Mouse (Mus musculus) embryonic facial prominence, embryonic 15.5 days (tissue): ENCODE data around the gene Cdrt4. TPM values are rescaled to one million over a fixed set of nuclear protein-coding genes. Genes with fewer than 3 reads are reported as not detected.
A peak's percentile ranks its signal among the peaks of the same experiment; 100 is the strongest.

Source experiments
- ATAC-seq: fragments of 200-750 bp; cut with Nextera tagmentation; 2 replicates; pipeline ENCODE4 v1.8.0; 2017; ENCODE audit warnings: low read depth, moderate TSS enrichment; ENCODE audit not compliant: insufficient number of reproducible peaks, low FRiP score, low TSS enrichment
- H3K27ac ChIP-seq: fragments of 300-500 bp; sonication (generic); replicated peaks from 2 replicates; pipeline ENCODE4 v1.5.1; 2015; ENCODE audit warnings: mild to moderate bottlenecking, inconsistent platforms
- H3K27me3 ChIP-seq: fragments of 300-500 bp; sonication (generic); 2 replicates; pipeline ENCODE4 v1.6.1; 2015; ENCODE audit warnings: inconsistent platforms
- H3K36me3 ChIP-seq: fragments of 300-500 bp; sonication (generic); 2 replicates; pipeline ENCODE4 v1.6.1; 2015; ENCODE audit warnings: mild to moderate bottlenecking, inconsistent platforms
- H3K4me1 ChIP-seq: fragments of 300-500 bp; sonication (generic); 2 replicates; pipeline ENCODE4 v1.6.1; 2015; ENCODE audit warnings: inconsistent platforms
- H3K4me2 ChIP-seq: fragments of 300-500 bp; sonication (generic); replicated peaks from 2 replicates; pipeline ENCODE4 v1.6.1; 2015; ENCODE audit warnings: mild to moderate bottlenecking, inconsistent platforms
- H3K4me3 ChIP-seq: fragments of 300-500 bp; sonication (generic); replicated peaks from 2 replicates; pipeline ENCODE4 v1.5.1; 2015; ENCODE audit warnings: mild to moderate bottlenecking, inconsistent platforms
- H3K9ac ChIP-seq: fragments of 300-500 bp; sonication (generic); 2 replicates; pipeline ENCODE4 v1.6.1; 2015; ENCODE audit warnings: inconsistent platforms
- H3K9me3 ChIP-seq: fragments of 300-500 bp; sonication (generic); replicated peaks from 2 replicates; pipeline ENCODE4 v1.6.1; 2016; ENCODE audit warnings: inconsistent platforms
- WGBS: fragments of 180-500 bp; shearing (Covaris S2); methylation state at CpG from one replicate; pipeline ENCODE4 v1.1.7; 2015; 5-methylcytosine and 5-hydroxymethylcytosine counted together
- polyA plus RNA-seq: library from polyadenylated mRNA; unstranded; fragments of >200 nt; fragmentation: Nextera tagmentation; extraction: Ambion mirVana; gene quantifications from 2 replicates; pipeline ENCODE4 v1.2.1, GENCODE M21; 2015

Gene Cdrt4
- polyA plus RNA-seq, 1 experiment from 2014 or later = 0.32 TPM

GRCm38 (mm10) chr11:62997039-62997717 lies 46.2 kb downstream of the Cdrt4 start:
- WGBS = 76% methylated on average over 5 of the region's 5 CpGs
- Histone ChIP-seq H3K4me2 (no peak overlapping the region), H3K36me3 (no peaks in the 10 kb centered on the region), H3K27ac (peak overlapping the region; percentile 86), H3K4me3 (no peak overlapping the region), H3K4me1 (peaks cover 19% of the 10 kb centered on the region), H3K9me3 (no peaks in the 10 kb centered on the region), H3K9ac (no peak overlapping the region), H3K27me3 (no peaks in the 10 kb centered on the region)
- ATAC-seq = no peak

GRCm38 (mm10) chr11:62997718-62998281 lies 46.8 kb downstream of the Cdrt4 start:
- ATAC-seq = peak; percentile 81
- Histone ChIP-seq H3K4me3 (no peak overlapping the region), H3K9me3 (no peaks in the 10 kb centered on the region), H3K4me1 (peaks cover 19% of the 10 kb centered on the region), H3K9ac (no peak overlapping the region), H3K36me3 (no peaks in the 10 kb centered on the region), H3K4me2 (no peak overlapping the region), H3K27me3 (no peaks in the 10 kb centered on the region), H3K27ac (peak overlapping the region; percentile 86)
- 43% methylated on average over 11 of the region's 11 CpGs for WGBS

GRCm38 (mm10) chr11:63000126-63000525 lies 49.1 kb downstream of the Cdrt4 start:
- WGBS = 85% methylated on average over 8 of the region's 8 CpGs
- Histone ChIP-seq H3K36me3 (no peaks in the 10 kb centered on the region), H3K4me2 (no peak overlapping the region), H3K4me1 (peaks cover 25% of the 10 kb centered on the region), H3K27me3 (no peaks in the 10 kb centered on the region), H3K9ac (no peak overlapping the region), H3K9me3 (no peaks in the 10 kb centered on the region), H3K27ac (no peak overlapping the region), H3K4me3 (no peak overlapping the region)
- ATAC-seq = no peak

- Histone ChIP-seq H3K4me1 (0 out of 2 replicates have a peak, but pooled peaks cover 6% of the 10 kb centered on the region), H3K4me2 (no peak overlapping the region), H3K27me3 (no peaks in the 10 kb centered on the region), H3K9ac (no peak overlapping the region), H3K9me3 (no peaks in the 10 kb centered on the region), H3K4me3 (no peak overlapping the region), H3K27ac (no peak overlapping the region), H3K36me3 (no peaks in the 10 kb centered on the region)
- WGBS = 14% methylated on average over 6 of the region's 6 CpGs
- ATAC-seq = peak; percentile 63; the same call in 1 of the 2 replicates
Observed at GRCm38 (mm10) chr11:63004617-63005016, 53.6 kb downstream of the Cdrt4 start.

- Histone ChIP-seq H3K9ac (no peak overlapping the region), H3K9me3 (no peaks in the 10 kb centered on the region), H3K4me1 (0 out of 2 replicates have a peak, but pooled peaks cover 6% of the 10 kb centered on the region), H3K36me3 (no peaks in the 10 kb centered on the region), H3K4me2 (no peak overlapping the region), H3K27ac (no peak overlapping the region), H3K27me3 (no peaks in the 10 kb centered on the region), H3K4me3 (no peak overlapping the region)
- ATAC-seq = no peak
- 86% methylated on average over 5 of the region's 5 CpGs for WGBS
Observed at GRCm38 (mm10) chr11:63007376-63007775, 56.4 kb downstream of the Cdrt4 start.

GRCm38 (mm10) chr11:63008004-63008403 lies 57.0 kb downstream of the Cdrt4 start:
- H3K4me2 ChIP-seq = no peak overlapping the region
- WGBS = 86% methylated on average over 3 of the region's 3 CpGs
- no peaks in the 10 kb centered on the region for H3K36me3 ChIP-seq
- H3K27ac ChIP-seq = no peak overlapping the region
- no peak overlapping the region for H3K4me3 ChIP-seq
- no peak for ATAC-seq
- no peak overlapping the region for H3K9ac ChIP-seq
- no peaks in the 10 kb centered on the region for H3K9me3 ChIP-seq
- 0 out of 2 replicates have a peak, but pooled peaks cover 6% of the 10 kb centered on the region for H3K4me1 ChIP-seq
- H3K27me3 ChIP-seq = no peaks in the 10 kb centered on the region

GRCm38 (mm10) chr11:63009761-63010160 lies 58.8 kb downstream of the Cdrt4 start:
- H3K9ac ChIP-seq = no peak overlapping the region
- H3K4me1 ChIP-seq = 0 out of 2 replicates have a peak, but pooled peaks cover under 1% of the 10 kb centered on the region
- no peak for ATAC-seq
- no peak overlapping the region for H3K4me3 ChIP-seq
- no peak overlapping the region for H3K4me2 ChIP-seq
- H3K27me3 ChIP-seq = no peaks in the 10 kb centered on the region
- no peaks in the 10 kb centered on the region for H3K36me3 ChIP-seq
- H3K27ac ChIP-seq = no peak overlapping the region
- WGBS = 60% methylated on average over 3 of the region's 3 CpGs
- no peaks in the 10 kb centered on the region for H3K9me3 ChIP-seq

GRCm38 (mm10) chr11:63017327-63018082 lies 66.5 kb downstream of the Cdrt4 start:
- H3K9ac ChIP-seq = no peak overlapping the region
- no peaks in the 10 kb centered on the region for H3K36me3 ChIP-seq
- no peak overlapping the region for H3K4me3 ChIP-seq
- H3K27ac ChIP-seq = no peak overlapping the region
- H3K27me3 ChIP-seq = no peaks in the 10 kb centered on the region
- no peak for ATAC-seq
- H3K9me3 ChIP-seq = no peaks in the 10 kb centered on the region
- H3K4me2 ChIP-seq = no peak overlapping the region
- 61% methylated on average over 6 of the region's 6 CpGs for WGBS
- peaks cover 11% of the 10 kb centered on the region for H3K4me1 ChIP-seq

- no peak for ATAC-seq
- 80% methylated on average over 6 of the region's 6 CpGs for WGBS
Observed at GRCm38 (mm10) chr11:63018083-63018622, 67.2 kb downstream of the Cdrt4 start.

GRCm38 (mm10) chr11:63020633-63021032 lies 69.6 kb downstream of the Cdrt4 start:
- ATAC-seq = no peak
- Histone ChIP-seq H3K9me3 (no peaks in the 10 kb centered on the region), H3K27me3 (no peaks in the 10 kb centered on the region), H3K4me1 (peaks cover 11% of the 10 kb centered on the region), H3K4me3 (no peak overlapping the region), H3K4me2 (no peak overlapping the region), H3K27ac (no peak overlapping the region), H3K9ac (no peak overlapping the region), H3K36me3 (no peaks in the 10 kb centered on the region)

More at GRCm38 (mm10) chr11:63018083-63018622, 67.2 kb downstream of the Cdrt4 start:
- H3K27me3 ChIP-seq = no peaks in the 10 kb centered on the region
- H3K4me3 ChIP-seq = no peak overlapping the region
- H3K36me3 ChIP-seq = no peaks in the 10 kb centered on the region
- peaks cover 11% of the 10 kb centered on the region for H3K4me1 ChIP-seq
- H3K4me2 ChIP-seq = no peak overlapping the region
- H3K9me3 ChIP-seq = no peaks in the 10 kb centered on the region
- H3K9ac ChIP-seq = no peak overlapping the region
- no peak overlapping the region for H3K27ac ChIP-seq

GRCm38 (mm10) chr11:63021141-63021806 lies 70.3 kb downstream of the Cdrt4 start:
- no peak overlapping the region for H3K4me3 ChIP-seq
- peaks cover 11% of the 10 kb centered on the region for H3K4me1 ChIP-seq
- no peak overlapping the region for H3K9ac ChIP-seq
- WGBS = 38% methylated on average over 5 of the region's 5 CpGs
- H3K27ac ChIP-seq = no peak overlapping the region
- peak; percentile 46; the same call in 1 of the 2 replicates for ATAC-seq
- H3K9me3 ChIP-seq = no peaks in the 10 kb centered on the region
- no peak overlapping the region for H3K4me2 ChIP-seq
- H3K27me3 ChIP-seq = no peaks in the 10 kb centered on the region
- H3K36me3 ChIP-seq = no peaks in the 10 kb centered on the region
